Mouse (Mus musculus) cortical plate, adult 2 months (tissue): ENCODE measurements around the gene Olfr398. TPM values are rescaled to one million over a fixed set of nuclear protein-coding genes. Genes with fewer than 3 reads are reported as not detected.

Experiments
- H3K27ac ChIP-seq: fragments of 200-500 bp; 2 replicates; pipeline ENCODE4 v1.5.1; 2012; ENCODE audit warnings: low read length, control low read depth, inconsistent platforms; ENCODE audit not compliant: insufficient read depth
- H3K4me1 ChIP-seq: fragments of 200-500 bp; 2 replicates; pipeline ENCODE4 v1.6.1; 2011; ENCODE audit warnings: low read length; ENCODE audit not compliant: control insufficient read depth, insufficient read depth
- H3K4me3 ChIP-seq: fragments of 200-500 bp; 2 replicates; pipeline ENCODE4 v1.5.1; 2011; ENCODE audit warnings: mild to moderate bottlenecking, low read length, control low read depth; ENCODE audit not compliant: insufficient read depth
- CTCF ChIP-seq: fragments of 200-500 bp; IDR thresholded peaks from 2 replicates; pipeline ENCODE4 v1.5.1; 2011; ENCODE audit warnings: mild to moderate bottlenecking, control low read depth, low read length; ENCODE audit not compliant: insufficient read depth; ENCODE audit errors: extremely low read depth
- POLR2A ChIP-seq: fragments of 200-500 bp; IDR thresholded peaks from 2 replicates; pipeline ENCODE4 v1.6.1; 2011; ENCODE audit warnings: mild to moderate bottlenecking, low read length, control low read depth; ENCODE audit not compliant: insufficient read depth; ENCODE audit errors: extremely low read depth
- polyA plus RNA-seq: library from polyadenylated mRNA; depleted of rRNA; stranded (reverse); fragments of >200 nt; gene quantifications from 2 replicates; pipeline ENCODE4 v1.2.3, GENCODE M21; 2012; rRNA removed

Olfr398 gene
- polyA plus RNA-seq, result not detected in 2 replicates

- TF ChIP-seq CTCF (no peak), POLR2A (no peak)
- no peak within 1 kb of the TSS for H3K27ac ChIP-seq
- H3K4me1 ChIP-seq, result no peaks in the 10 kb centered on the region
- no peak within 1 kb of the TSS for H3K4me3 ChIP-seq
Measured at GRCm38 (mm10) chr11:73990307-73990706, at the start of gene Olfr398. Gene Olfr398 (minus strand): TSS chr11:73990407.

GRCm38 (mm10) chr11:73993115-73993514 lies 2.9 kb upstream of the Olfr398 start:
- TF ChIP-seq CTCF (no peak), POLR2A (no peak)
- H3K4me3 ChIP-seq, result no peak overlapping the region

GRCm38 (mm10) chr11:73960517-73960916 lies 29.7 kb downstream of the Olfr398 start, which contains the start of gene Olfr397:
Gene Olfr397 (plus strand): TSS chr11:73960817.
- no peak within 1 kb of the TSS for H3K27ac ChIP-seq
- H3K4me1 ChIP-seq, result no peaks in the 10 kb centered on the region
- TF ChIP-seq CTCF, result no peak
- no peak for TF ChIP-seq POLR2A
- no peak within 1 kb of the TSS for H3K4me3 ChIP-seq

More at GRCm38 (mm10) chr11:73993115-73993514, 2.9 kb upstream of the Olfr398 start:
- Histone ChIP-seq H3K4me1 (no peaks in the 10 kb centered on the region), H3K27ac (no peak overlapping the region)

- Histone ChIP-seq H3K4me3 (no peak within 1 kb of the TSS), H3K4me1 (no peaks in the 10 kb centered on the region), H3K27ac (no peak within 1 kb of the TSS)
- TF ChIP-seq POLR2A (no peak), CTCF (no peak)
Measured at GRCm38 (mm10) chr11:73936377-73936776, 53.8 kb downstream of the Olfr398 start, which contains the start of gene Olfr23. Gene Olfr23 (plus strand): TSS chr11:73936677.

Other genes starting within 250 kb of the Olfr398 start
- gene Olfr389, start 209.7 kb downstream of the Olfr398 start, polyA plus RNA-seq, result not detected in 2 replicates
- not detected in 2 replicates for gene Olfr390, start 207.4 kb downstream of the Olfr398 start, polyA plus RNA-seq
- gene Olfr391-ps, start 187.4 kb downstream of the Olfr398 start, polyA plus RNA-seq, result not detected in 2 replicates
- not detected in 2 replicates for gene Olfr392, start 173.4 kb downstream of the Olfr398 start, polyA plus RNA-seq
- not detected in 2 replicates for gene Olfr393, start 139.0 kb downstream of the Olfr398 start, polyA plus RNA-seq
- gene Olfr394, start 99.6 kb downstream of the Olfr398 start, polyA plus RNA-seq, result not detected in 2 replicates
- not detected in 2 replicates for gene Olfr395, start 81.1 kb downstream of the Olfr398 start, polyA plus RNA-seq
- gene Olfr23, start 53.7 kb downstream of the Olfr398 start, polyA plus RNA-seq, result not detected in 2 replicates
- gene Olfr397, start 29.6 kb downstream of the Olfr398 start, polyA plus RNA-seq, result not detected in 2 replicates
- gene Olfr139, start 66.1 kb upstream of the Olfr398 start, polyA plus RNA-seq, result not detected in 2 replicates
- gene Olfr399, start 66.2 kb upstream of the Olfr398 start, polyA plus RNA-seq, result not detected in 2 replicates
- not detected in 2 replicates for gene Zfp616, start 79.5 kb upstream of the Olfr398 start, polyA plus RNA-seq
- gene Olfr401, start 123.3 kb upstream of the Olfr398 start, polyA plus RNA-seq, result not detected in 2 replicates
- gene Olfr402, start 163.1 kb upstream of the Olfr398 start, polyA plus RNA-seq, result not detected in 2 replicates
- gene Olfr403, start 195.8 kb upstream of the Olfr398 start, polyA plus RNA-seq, result not detected in 2 replicates
- not detected in 2 replicates for gene Olfr43, start 221.0 kb upstream of the Olfr398 start, polyA plus RNA-seq